Mouse (Mus musculus) heart, embryonic 14.5 days (tissue): ENCODE results near the gene Calb2. TPM values are rescaled to one million over a fixed set of nuclear protein-coding genes. Genes with fewer than 3 reads are reported as not detected.

Experiments used
- ATAC-seq: fragments of 200-750 bp; cut with Nextera tagmentation; 2 replicates; pipeline ENCODE4 v1.8.0; 2017; ENCODE audit warnings: low read depth, moderate TSS enrichment; ENCODE audit not compliant: insufficient number of reproducible peaks, insufficient read depth, low FRiP score
- H3K27ac ChIP-seq, 2 experiments: fragments of 200-500 bp in 1 of 2; fragments of 300-500 bp in 1 of 2; sonication (generic) in 1 of 2; replicated peaks in 1 of 2; 2 replicates each; pipeline ENCODE4 v1.5.1; 2012 to 2014; ENCODE audit warnings: low read depth in 2 of 2, low read length in 2 of 2, control low read depth in 1 of 2, mild to moderate bottlenecking in 1 of 2, mixed read lengths in 1 of 2; ENCODE audit not compliant: control insufficient read depth in 1 of 2, insufficient read depth in 1 of 2
- H3K27me3 ChIP-seq: fragments of 300-500 bp; sonication (generic); 2 replicates; pipeline ENCODE4 v1.6.1; 2014; ENCODE audit warnings: mild to moderate bottlenecking, low read length, control low read depth; ENCODE audit not compliant: control insufficient read depth, insufficient read depth
- H3K36me3 ChIP-seq: fragments of 300-500 bp; sonication (generic); 2 replicates; pipeline ENCODE4 v1.6.1; 2014; ENCODE audit warnings: mild to moderate bottlenecking, control low read depth, low read length, mixed read lengths; ENCODE audit not compliant: control insufficient read depth, insufficient read depth
- H3K4me1 ChIP-seq, 2 experiments: fragments of 200-500 bp in 1 of 2; fragments of 300-500 bp in 1 of 2; sonication (generic) in 1 of 2; 2 replicates each; pipeline ENCODE4 v1.6.1; 2012 to 2014; ENCODE audit warnings: low read length in 2 of 2, control low read depth in 1 of 2, mixed read lengths in 1 of 2; ENCODE audit not compliant: control insufficient read depth in 2 of 2, insufficient read depth in 2 of 2
- H3K4me2 ChIP-seq: fragments of 300-500 bp; sonication (generic); 2 replicates; pipeline ENCODE4 v1.6.1; 2014; ENCODE audit warnings: mild to moderate bottlenecking, low read length
- H3K4me3 ChIP-seq, 2 experiments: fragments of 200-500 bp in 1 of 2; fragments of 300-500 bp in 1 of 2; sonication (generic) in 1 of 2; 2 replicates each; pipeline ENCODE4 v1.5.1; 2012 to 2014; ENCODE audit warnings: low read length in 2 of 2, mild to moderate bottlenecking in 2 of 2, control low read depth in 1 of 2, low read depth in 1 of 2, moderate library complexity in 1 of 2; ENCODE audit not compliant: control insufficient read depth in 1 of 2, insufficient read depth in 1 of 2
- H3K9ac ChIP-seq: fragments of 300-500 bp; sonication (generic); 2 replicates; pipeline ENCODE4 v1.6.1; 2014; ENCODE audit warnings: mild to moderate bottlenecking, low read length
- H3K9me3 ChIP-seq: fragments of 300-500 bp; sonication (generic); 2 replicates; pipeline ENCODE4 v1.6.1; 2016; ENCODE audit warnings: low read length, control low read depth; ENCODE audit not compliant: control insufficient read depth
- WGBS: fragments of 180-500 bp; shearing (Covaris S2); extraction: QIAGEN DNeasy Blood & Tissue Kit; methylation state at CpG from one replicate; pipeline ENCODE4 v1.1.7; 2014; 5-methylcytosine and 5-hydroxymethylcytosine counted together
- polyA plus RNA-seq: library from polyadenylated mRNA; unstranded; fragments of >200 nt; fragmentation: Nextera tagmentation; extraction: Ambion mirVana; gene quantifications from 2 replicates; pipeline ENCODE4 v1.2.1, GENCODE M21; 2014

Calb2 gene
- polyA plus RNA-seq, result 0.42 and 0.65 TPM in 2 replicates

- Histone ChIP-seq H3K27me3 (peaks cover 36% of the 10 kb centered on the region), H3K4me1 (no peaks in the 10 kb centered on the region), H3K4me2 (peak within 1 kb of the TSS; percentile 12; the same call in 1 of the 2 replicates), H3K9ac (no peak within 1 kb of the TSS), H3K4me3 (0 out of 4 replicates have a peak within 1 kb of the TSS, but pooled peaks of 1 of the 2 experiments have one; percentile 4), H3K36me3 (no peaks in the 10 kb centered on the region), H3K27ac (no peak within 1 kb of the TSS), H3K9me3 (0 out of 2 replicates have a peak, but pooled peaks cover 4% of the 10 kb centered on the region)
- ATAC-seq, result peak; percentile 13; the same call in 1 of the 2 replicates
- WGBS, result under 1% methylated on average over 33 of the region's 33 CpGs
Measured at GRCm38 (mm10) chr8:110168046-110168445, at the start of gene Calb2. Gene Calb2, minus strand, starts transcription at chr8:110168210.

DNA sequence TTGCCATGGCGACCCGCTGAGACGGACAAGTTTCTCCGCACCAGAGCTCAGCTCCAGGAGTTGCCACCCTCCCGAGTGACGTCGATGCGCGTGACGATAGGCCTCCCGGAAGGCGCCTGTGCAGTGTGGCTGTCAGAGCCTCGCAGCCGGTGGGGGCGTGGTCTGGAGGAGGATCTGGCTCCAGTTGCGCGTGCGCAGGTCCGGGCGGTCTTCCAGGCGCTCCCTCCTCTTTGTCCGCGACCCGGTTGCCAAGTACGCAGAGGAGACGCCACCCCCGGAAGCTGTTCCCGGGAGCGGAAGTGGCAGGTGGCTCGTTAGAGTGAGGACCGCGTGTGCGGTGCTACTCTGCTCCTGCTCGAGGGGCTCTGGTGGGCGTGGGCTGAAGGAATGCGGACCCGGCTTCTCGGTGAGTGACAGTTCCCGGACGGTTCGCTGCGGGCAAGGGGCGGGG, 49.7 kb upstream of the Calb2 start:
- H3K4me1 ChIP-seq, result peaks cover 0 to 11% of the 10 kb centered on the region in 2 experiments; a peak in 1 of 4 replicates
- peak overlapping the region in 1 of 2 experiments; percentile 5; a peak in 1 of 4 replicates for H3K27ac ChIP-seq
- H3K4me3 ChIP-seq, result peak overlapping the region; percentile 56 to 72
- no peaks in the 10 kb centered on the region for H3K27me3 ChIP-seq
- H3K9me3 ChIP-seq, result no peaks in the 10 kb centered on the region
- H3K36me3 ChIP-seq, result peaks cover 20% of the 10 kb centered on the region
- peak overlapping the region; percentile 62 for H3K9ac ChIP-seq
- peak; percentile 99 for ATAC-seq
- whole genome bisulfite sequencing, result under 1% methylated on average over 43 of the region's 43 CpGs
- H3K4me2 ChIP-seq, result peak overlapping the region; percentile 85

DNA sequence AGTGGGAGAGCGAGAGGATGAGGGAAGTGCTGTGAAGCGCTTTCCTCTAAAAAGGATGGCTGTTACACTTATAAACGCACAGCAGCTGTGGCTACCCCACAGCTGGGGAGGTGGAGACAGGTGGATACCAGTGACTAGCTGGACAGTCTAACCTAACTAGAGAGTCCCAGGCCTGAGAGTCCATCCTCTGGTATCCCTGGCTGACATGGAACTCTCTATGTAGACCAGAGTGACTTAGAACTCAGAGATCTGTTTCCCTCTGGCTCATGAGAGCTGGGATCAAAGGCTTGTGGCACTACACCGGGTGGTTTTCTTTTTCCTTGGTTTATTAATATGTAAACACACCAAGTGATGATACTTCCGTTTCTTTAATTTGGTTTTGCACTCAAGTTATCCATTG, 49.2 kb upstream of the Calb2 start:
- H3K4me3 ChIP-seq, result peak overlapping the region; percentile 56 to 72
- 35% methylated on average over 5 of the region's 5 CpGs for WGBS
- H3K9ac ChIP-seq, result no peak overlapping the region
- peaks cover 15% of the 10 kb centered on the region for H3K36me3 ChIP-seq
- ATAC-seq, result no peak
- no peaks in the 10 kb centered on the region for H3K9me3 ChIP-seq
- H3K27me3 ChIP-seq, result no peaks in the 10 kb centered on the region
- peaks cover 0 to 11% of the 10 kb centered on the region in 2 experiments; a peak in 1 of 4 replicates for H3K4me1 ChIP-seq
- H3K4me2 ChIP-seq, result peak overlapping the region; percentile 85
- no peak overlapping the region for H3K27ac ChIP-seq

GRCm38 (mm10) chr8:110216253-110216652, 48.2 kb upstream of the Calb2 start:
- H3K4me3 ChIP-seq, result no peak overlapping the region
- no peak overlapping the region for H3K9ac ChIP-seq
- no peaks in the 10 kb centered on the region for H3K27me3 ChIP-seq
- ATAC-seq, result no peak
- peaks cover 6% of the 10 kb centered on the region for H3K36me3 ChIP-seq
- H3K9me3 ChIP-seq, result no peaks in the 10 kb centered on the region
- H3K27ac ChIP-seq, result no peak overlapping the region
- peaks cover 0 to 11% of the 10 kb centered on the region in 2 experiments; a peak in 1 of 4 replicates for H3K4me1 ChIP-seq
- H3K4me2 ChIP-seq, result no peak overlapping the region
- 65% methylated on average over 5 of the region's 5 CpGs for WGBS

- no peaks in the 10 kb centered on the region for H3K27me3 ChIP-seq
- 67% methylated on average over 7 of the region's 7 CpGs for WGBS
- no peak within 1 kb of the TSS for H3K4me2 ChIP-seq
- peaks cover 0 to 11% of the 10 kb centered on the region in 2 experiments; a peak in 1 of 4 replicates for H3K4me1 ChIP-seq
- H3K36me3 ChIP-seq, result no peaks in the 10 kb centered on the region
- H3K27ac ChIP-seq, result no peak within 1 kb of the TSS
- no peak within 1 kb of the TSS for H3K4me3 ChIP-seq
- H3K9ac ChIP-seq, result no peak within 1 kb of the TSS
- ATAC-seq, result no peak
- no peaks in the 10 kb centered on the region for H3K9me3 ChIP-seq
Measured at GRCm38 (mm10) chr8:110215365-110215764, 47.4 kb upstream of the Calb2 start, which contains the start of gene Cmtr2. Gene Cmtr2, plus strand, starts transcription at chr8:110215665.

GRCm38 (mm10) chr8:110201806-110202205, 33.8 kb upstream of the Calb2 start:
- Histone ChIP-seq H3K36me3 (no peaks in the 10 kb centered on the region), H3K4me3 (no peak overlapping the region), H3K4me2 (no peak overlapping the region), H3K9me3 (no peaks in the 10 kb centered on the region), H3K9ac (no peak overlapping the region), H3K27me3 (no peaks in the 10 kb centered on the region), H3K27ac (no peak overlapping the region), H3K4me1 (no peaks in the 10 kb centered on the region)
- WGBS, result 33% methylated on average over 11 of the region's 11 CpGs
- no peak for ATAC-seq

DNA sequence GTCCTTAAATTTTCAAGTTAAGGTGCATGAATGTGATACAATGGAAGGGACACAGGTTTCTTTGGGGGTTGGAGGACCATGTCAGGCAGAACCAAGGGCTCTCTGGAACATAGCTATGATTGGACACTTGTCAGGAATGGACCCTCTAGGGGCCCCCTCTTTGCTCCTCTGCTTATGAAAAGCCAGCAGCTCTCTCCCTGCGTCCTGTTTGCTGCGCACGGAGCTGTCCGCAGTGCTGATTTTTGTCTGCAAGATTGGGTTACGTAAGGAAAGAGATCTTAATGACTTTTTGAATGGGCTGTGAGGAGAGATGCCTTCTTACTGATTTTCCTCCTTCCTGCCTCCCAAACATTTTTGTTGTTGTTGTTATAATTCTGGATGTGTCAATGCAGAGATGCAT, 28.7 kb upstream of the Calb2 start:
- H3K27me3 ChIP-seq, result no peaks in the 10 kb centered on the region
- H3K9me3 ChIP-seq, result no peaks in the 10 kb centered on the region
- H3K4me2 ChIP-seq, result no peak overlapping the region
- no peak overlapping the region for H3K27ac ChIP-seq
- WGBS, result 0% methylated on average over 5 of the region's 5 CpGs
- no peak overlapping the region for H3K4me3 ChIP-seq
- no peaks in the 10 kb centered on the region for H3K36me3 ChIP-seq
- no peak overlapping the region for H3K9ac ChIP-seq
- ATAC-seq, result no peak
- no peaks in the 10 kb centered on the region for H3K4me1 ChIP-seq
